Mouse (Mus musculus): ENCODE data around the gene Lax1.

DNA sequence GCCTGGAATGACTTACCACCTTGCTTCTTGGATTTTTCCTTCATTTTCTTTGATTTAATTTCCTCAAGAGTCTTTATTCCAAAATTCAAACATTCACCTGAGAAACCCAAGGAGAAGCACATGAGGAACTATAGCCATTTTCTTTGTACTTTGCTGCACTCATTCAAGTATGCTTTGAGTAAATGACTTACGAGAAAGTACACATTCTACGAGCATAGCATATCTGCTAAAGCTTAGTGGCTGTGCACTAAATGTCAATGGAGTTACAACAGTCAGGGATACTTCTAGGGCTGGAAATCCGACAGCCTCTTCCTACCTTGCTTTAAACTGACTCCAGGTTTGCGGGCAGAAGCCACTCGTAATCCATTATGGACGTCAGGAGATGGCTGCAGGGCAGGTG is 51.4 kb downstream of the Lax1 start:
- TF ChIP-seq CTCF (IDR thresholded peaks at IDR 0.05; ENCODE audit: low read depth) (no peak), EP300 (IDR thresholded peaks at IDR 0.05; ENCODE audit: low read depth) (no peak)
